Mouse (Mus musculus) ES-Bruce4 (cell line): ENCODE measurements around the gene Zfp568. TPM values are rescaled to one million over a fixed set of nuclear protein-coding genes. Genes with fewer than 3 reads are reported as not detected.
A peak's percentile ranks its signal among the peaks of the same experiment; 100 is the strongest.

Experiments
- H3K27ac ChIP-seq: 2 replicates; pipeline ENCODE4 v1.5.1; 2012; ENCODE audit warnings: low read length, inconsistent platforms; ENCODE audit not compliant: insufficient read depth
- H3K27me3 ChIP-seq: 2 replicates; pipeline ENCODE4 v1.6.1; 2012; ENCODE audit warnings: mild to moderate bottlenecking, low read length, inconsistent platforms; ENCODE audit not compliant: control insufficient read depth, poor library complexity, insufficient read depth, severe bottlenecking
- H3K36me3 ChIP-seq: 2 replicates; pipeline ENCODE4 v1.6.1; 2012; ENCODE audit warnings: inconsistent platforms, mild to moderate bottlenecking, low read length, moderate library complexity; ENCODE audit not compliant: control insufficient read depth, poor library complexity, insufficient read depth, severe bottlenecking
- H3K4me1 ChIP-seq: one replicate; pipeline ENCODE4 v1.8.1; 2011; ENCODE audit warnings: low read length; ENCODE audit not compliant: control insufficient read depth, insufficient read depth
- H3K4me3 ChIP-seq: 2 replicates; pipeline ENCODE4 v1.5.1; 2011; ENCODE audit warnings: low read depth, mild to moderate bottlenecking, low read length
- H3K9ac ChIP-seq: 2 replicates; pipeline ENCODE4 v1.6.1; 2012; ENCODE audit warnings: low read depth, mild to moderate bottlenecking, inconsistent platforms; ENCODE audit not compliant: poor library complexity, severe bottlenecking
- H3K9me3 ChIP-seq: replicated peaks from 2 replicates; pipeline ENCODE4 v1.6.1; 2012; ENCODE audit warnings: mild to moderate bottlenecking, low read length, inconsistent platforms; ENCODE audit not compliant: control insufficient read depth, poor library complexity, insufficient read depth, severe bottlenecking
- CTCF ChIP-seq: IDR thresholded peaks from one replicate; pipeline ENCODE4 v1.8.1; 2011; ENCODE audit warnings: low read depth, low read length
- EP300 ChIP-seq: IDR thresholded peaks from 2 replicates; pipeline ENCODE4 v1.6.1; 2011; ENCODE audit warnings: low read depth, low read length; ENCODE audit not compliant: insufficient read depth
- POLR2A ChIP-seq: IDR thresholded peaks from one replicate; pipeline ENCODE4 v1.8.1; 2011; ENCODE audit warnings: low read length; ENCODE audit not compliant: insufficient read depth
- polyA plus RNA-seq: library from polyadenylated mRNA; stranded (reverse); fragments of >200 nt; gene quantifications from 2 replicates; pipeline ENCODE4 v1.2.4, GENCODE M21; 2011; ENCODE audit warnings: low read depth; ENCODE audit not compliant: missing spikeins, insufficient read depth, insufficient read length

The Zfp568 gene
- polyA plus RNA-seq, 1 experiment, result 103 TPM

DNA sequence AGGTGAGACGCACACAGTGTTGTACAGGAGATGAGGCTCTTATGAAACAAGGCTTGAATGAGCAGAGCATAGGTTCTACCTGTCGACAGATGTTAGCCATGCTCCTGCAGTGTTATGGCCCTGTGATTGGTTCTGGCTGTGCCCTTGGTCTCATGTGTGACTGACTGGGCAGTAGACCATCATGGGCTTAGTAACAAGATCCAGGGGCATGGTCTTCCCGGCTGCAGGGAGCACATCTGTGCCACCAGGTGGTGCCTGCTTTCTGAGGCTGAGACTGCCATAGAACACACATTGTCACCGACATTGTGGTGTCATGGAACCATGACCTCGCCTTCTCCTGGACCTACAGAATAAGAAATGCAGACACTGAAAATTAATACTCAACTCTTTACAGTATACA is 41.6 kb downstream of the Zfp568 start:
- Histone ChIP-seq H3K4me1 (peaks cover 5% of the 10 kb centered on the region), H3K9ac (no peak overlapping the region), H3K36me3 (peaks cover 33% of the 10 kb centered on the region)

GRCm38 (mm10) chr7:30027331-30027730 is 43.6 kb downstream of the Zfp568 start:
- peaks cover 19% of the 10 kb centered on the region for H3K36me3 ChIP-seq
- no peak for TF ChIP-seq EP300
- no peak for TF ChIP-seq POLR2A
- TF ChIP-seq CTCF, result no peak
- no peaks in the 10 kb centered on the region for H3K9me3 ChIP-seq

More for the DNA sequence above, 41.6 kb downstream of the Zfp568 start:
- no peak overlapping the region for H3K27ac ChIP-seq
- TF ChIP-seq CTCF (peak; percentile 22), EP300 (no peak)
- H3K9me3 ChIP-seq, result no peaks in the 10 kb centered on the region
- no peak overlapping the region for H3K4me3 ChIP-seq
- H3K27me3 ChIP-seq, result no peaks in the 10 kb centered on the region

GRCm38 (mm10) chr7:30028572-30028971 is 44.8 kb downstream of the Zfp568 start:
- peaks cover 8% of the 10 kb centered on the region for H3K4me1 ChIP-seq
- H3K4me3 ChIP-seq, result no peak overlapping the region
- no peaks in the 10 kb centered on the region for H3K27me3 ChIP-seq
- TF ChIP-seq POLR2A (no peak), EP300 (no peak), CTCF (no peak)
- peaks cover 7% of the 10 kb centered on the region for H3K36me3 ChIP-seq
- no peak overlapping the region for H3K9ac ChIP-seq
- no peaks in the 10 kb centered on the region for H3K9me3 ChIP-seq
- no peak overlapping the region for H3K27ac ChIP-seq

More at GRCm38 (mm10) chr7:30027331-30027730, 43.6 kb downstream of the Zfp568 start:
- H3K4me1 ChIP-seq, result peaks cover 8% of the 10 kb centered on the region
- no peak overlapping the region for H3K9ac ChIP-seq
- H3K27ac ChIP-seq, result peak overlapping the region; percentile 34
- H3K27me3 ChIP-seq, result no peaks in the 10 kb centered on the region
- no peak overlapping the region for H3K4me3 ChIP-seq

- Histone ChIP-seq H3K36me3 (no peaks in the 10 kb centered on the region), H3K4me1 (peaks cover 12% of the 10 kb centered on the region), H3K9ac (0 out of 2 replicates have a peak overlapping the region, but pooled peaks have one; percentile 4), H3K27ac (peak overlapping the region; percentile 58), H3K27me3 (no peaks in the 10 kb centered on the region), H3K4me3 (no peak overlapping the region), H3K9me3 (no peaks in the 10 kb centered on the region)
- TF ChIP-seq EP300 (0 out of 2 replicates have a peak, but pooled peaks have one; percentile 54), CTCF (no peak)
Observed at GRCm38 (mm10) chr7:30030677-30031076, 46.9 kb downstream of the Zfp568 start.

DNA sequence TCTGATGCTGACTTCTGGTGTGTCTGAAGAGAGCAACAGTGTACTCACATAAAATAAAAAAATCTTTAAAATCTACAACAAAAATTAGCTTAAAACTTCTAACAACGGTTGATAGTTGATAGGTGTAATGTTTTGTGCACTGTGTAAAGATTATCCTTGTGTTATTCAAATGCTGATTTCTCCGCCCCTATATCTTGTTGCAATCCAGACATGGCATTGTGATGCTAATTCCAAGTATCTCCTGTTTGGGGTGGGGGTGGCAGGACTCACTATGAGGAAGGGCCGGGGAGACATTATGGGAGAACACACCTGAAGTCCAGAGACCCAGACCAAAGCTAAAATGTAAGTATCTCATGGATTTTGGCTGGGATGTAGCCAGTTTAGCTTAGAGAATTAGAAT is 47.6 kb downstream of the Zfp568 start:
- H3K9ac ChIP-seq, result no peak overlapping the region
- H3K27me3 ChIP-seq, result no peaks in the 10 kb centered on the region
- peaks cover 12% of the 10 kb centered on the region for H3K4me1 ChIP-seq
- no peak overlapping the region for H3K4me3 ChIP-seq
- no peak for TF ChIP-seq POLR2A
- peak; percentile 73 for TF ChIP-seq EP300
- no peaks in the 10 kb centered on the region for H3K9me3 ChIP-seq
- H3K36me3 ChIP-seq, result no peaks in the 10 kb centered on the region
- no peak overlapping the region for H3K27ac ChIP-seq

DNA sequence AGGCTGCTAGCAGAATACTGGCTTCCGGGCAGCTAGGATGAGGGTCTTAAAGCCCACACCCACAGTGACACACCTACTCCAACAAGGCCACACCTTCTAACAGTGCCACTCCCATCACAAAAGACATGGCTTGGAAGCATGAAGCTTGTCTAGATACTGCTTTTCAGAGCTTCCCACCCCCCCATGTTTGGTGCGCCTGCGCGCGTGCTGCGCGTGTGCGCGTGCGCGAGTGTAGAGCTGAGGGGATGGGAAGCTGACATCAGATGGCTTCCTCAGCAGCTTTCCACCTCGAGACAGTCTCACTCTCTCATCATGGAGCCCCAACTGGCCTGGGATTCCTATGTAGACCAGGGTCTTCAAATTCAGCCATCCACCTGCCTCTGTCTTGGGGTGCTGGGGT is 50.6 kb downstream of the Zfp568 start:
- TF ChIP-seq POLR2A, result no peak
- no peak for TF ChIP-seq CTCF
- Histone ChIP-seq H3K27ac (no peak overlapping the region), H3K4me1 (peaks cover 11% of the 10 kb centered on the region), H3K9me3 (no peaks in the 10 kb centered on the region), H3K27me3 (no peaks in the 10 kb centered on the region), H3K4me3 (peak overlapping the region; percentile 36), H3K9ac (0 out of 2 replicates have a peak overlapping the region, but pooled peaks have one; percentile 15), H3K36me3 (no peaks in the 10 kb centered on the region)
